Mouse (Mus musculus): Measurements from ENCODE around the gene Entpd4b. TPM values are rescaled to one million over a fixed set of nuclear protein-coding genes. Genes with fewer than 3 reads are reported as not detected.
"Not testable (repeated sequence)": the region's sequence is repeated elsewhere in the genome, so short reads cannot be mapped to it uniquely, and the experiment has no call there.

Entpd4b gene
- 13.6 and 13.9 TPM in 2 replicates for polyA plus RNA-seq (2015; fragmentation: Nextera tagmentation; extraction: Ambion mirVana)

GRCm38 (mm10) chr14:69555110-69555831 lies at the start of gene Entpd4b:
Gene Entpd4b, plus strand, starts transcription at chr14:69555424.
- H3K36me3 ChIP-seq, H3K9ac ChIP-seq, H3K27me3 ChIP-seq, H3K4me2 ChIP-seq, H3K9me3 ChIP-seq, H3K27ac ChIP-seq, H3K4me1 ChIP-seq, H3K4me3 ChIP-seq: not testable (repeated sequence)
- peak; percentile 93 for ATAC-seq (ENCODE audit: borderline replicate concordance, extremely low read depth, low FRiP score, low TSS enrichment)
- WGBS = no CpG with 5 or more reads among the region's 68 CpGs

GRCm38 (mm10) chr14:69507000-69507399 lies 48.2 kb upstream of the Entpd4b start:
- not testable (repeated sequence) for H3K9ac ChIP-seq; H3K27me3 ChIP-seq; H3K27ac ChIP-seq; H3K9me3 ChIP-seq; ATAC-seq (ENCODE audit: borderline replicate concordance, extremely low read depth, low FRiP score, low TSS enrichment); H3K4me3 ChIP-seq; H3K4me2 ChIP-seq; H3K4me1 ChIP-seq; H3K36me3 ChIP-seq
- WGBS = no CpG with 5 or more reads among the region's 1 CpGs

GRCm38 (mm10) chr14:69512449-69512848 lies 42.8 kb upstream of the Entpd4b start, which contains the start of gene Gm27179:
Gene Gm27179, minus strand, starts transcription at chr14:69512549.
- H3K4me1 ChIP-seq; H3K36me3 ChIP-seq; H3K27ac ChIP-seq; ATAC-seq (ENCODE audit: borderline replicate concordance, extremely low read depth, low FRiP score, low TSS enrichment); H3K4me2 ChIP-seq; H3K27me3 ChIP-seq; H3K4me3 ChIP-seq; H3K9me3 ChIP-seq; H3K9ac ChIP-seq: not testable (repeated sequence)
- no CpG with 5 or more reads among the region's 2 CpGs for WGBS

- H3K4me1 ChIP-seq; H3K4me2 ChIP-seq; H3K9ac ChIP-seq; H3K36me3 ChIP-seq; H3K27ac ChIP-seq; ATAC-seq (ENCODE audit: borderline replicate concordance, extremely low read depth, low FRiP score, low TSS enrichment); H3K27me3 ChIP-seq; H3K9me3 ChIP-seq; H3K4me3 ChIP-seq: not testable (repeated sequence)
- WGBS = no CpG with 5 or more reads among the region's 2 CpGs
Measured at GRCm38 (mm10) chr14:69520810-69521209, 34.4 kb upstream of the Entpd4b start.

GRCm38 (mm10) chr14:69523001-69523400 lies 32.2 kb upstream of the Entpd4b start:
- not testable (repeated sequence) for H3K4me2 ChIP-seq; H3K27me3 ChIP-seq; H3K9me3 ChIP-seq; H3K4me3 ChIP-seq; H3K4me1 ChIP-seq; H3K9ac ChIP-seq; H3K27ac ChIP-seq; H3K36me3 ChIP-seq; ATAC-seq (ENCODE audit: borderline replicate concordance, extremely low read depth, low FRiP score, low TSS enrichment)
- no CpG with 5 or more reads among the region's 1 CpGs for WGBS

- H3K4me2 ChIP-seq; H3K4me3 ChIP-seq; ATAC-seq (ENCODE audit: borderline replicate concordance, extremely low read depth, low FRiP score, low TSS enrichment); H3K9me3 ChIP-seq; H3K27me3 ChIP-seq; H3K4me1 ChIP-seq; H3K27ac ChIP-seq; H3K36me3 ChIP-seq; H3K9ac ChIP-seq: not testable (repeated sequence)
- no CpG with 5 or more reads among the region's 1 CpGs for WGBS
Measured at GRCm38 (mm10) chr14:69526202-69526601, 29.0 kb upstream of the Entpd4b start.

GRCm38 (mm10) chr14:69536539-69536938 lies 18.7 kb upstream of the Entpd4b start:
- not testable (repeated sequence) for H3K9me3 ChIP-seq; H3K27me3 ChIP-seq; H3K9ac ChIP-seq; ATAC-seq (ENCODE audit: borderline replicate concordance, extremely low read depth, low FRiP score, low TSS enrichment); H3K4me1 ChIP-seq; H3K4me3 ChIP-seq; H3K4me2 ChIP-seq; H3K27ac ChIP-seq; H3K36me3 ChIP-seq
- no CpG with 5 or more reads among the region's 7 CpGs for WGBS

GRCm38 (mm10) chr14:69540113-69540512 lies 15.1 kb upstream of the Entpd4b start:
- not testable (repeated sequence) for H3K9ac ChIP-seq, H3K27ac ChIP-seq, H3K4me3 ChIP-seq, H3K4me1 ChIP-seq, H3K27me3 ChIP-seq, H3K9me3 ChIP-seq, H3K36me3 ChIP-seq, H3K4me2 ChIP-seq
- no CpG with 5 or more reads among the region's 5 CpGs for WGBS
- peak; percentile 74; the same call in 1 of the 2 replicates for ATAC-seq (ENCODE audit: borderline replicate concordance, extremely low read depth, low FRiP score, low TSS enrichment)

GRCm38 (mm10) chr14:69542695-69543094 lies 12.5 kb upstream of the Entpd4b start:
- no CpG with 5 or more reads among the region's 7 CpGs for WGBS
- not testable (repeated sequence) for H3K4me2 ChIP-seq; H3K4me1 ChIP-seq; H3K27ac ChIP-seq; H3K9me3 ChIP-seq; H3K9ac ChIP-seq; H3K4me3 ChIP-seq; H3K36me3 ChIP-seq; ATAC-seq (ENCODE audit: borderline replicate concordance, extremely low read depth, low FRiP score, low TSS enrichment); H3K27me3 ChIP-seq

GRCm38 (mm10) chr14:69544033-69544432 lies 11.2 kb upstream of the Entpd4b start:
- H3K9ac ChIP-seq; H3K4me3 ChIP-seq; H3K27me3 ChIP-seq; H3K36me3 ChIP-seq; H3K9me3 ChIP-seq; H3K4me2 ChIP-seq; H3K27ac ChIP-seq; ATAC-seq (ENCODE audit: borderline replicate concordance, extremely low read depth, low FRiP score, low TSS enrichment); H3K4me1 ChIP-seq: not testable (repeated sequence)
- no CpG with 5 or more reads among the region's 7 CpGs for WGBS

GRCm38 (mm10) chr14:69545052-69545451 lies 10.2 kb upstream of the Entpd4b start:
- not testable (repeated sequence) for H3K36me3 ChIP-seq; H3K27me3 ChIP-seq; H3K9ac ChIP-seq; H3K27ac ChIP-seq; H3K4me1 ChIP-seq; H3K4me2 ChIP-seq; H3K9me3 ChIP-seq; ATAC-seq (ENCODE audit: borderline replicate concordance, extremely low read depth, low FRiP score, low TSS enrichment); H3K4me3 ChIP-seq
- WGBS = no CpG with 5 or more reads among the region's 2 CpGs

GRCm38 (mm10) chr14:69547310-69547709 lies 7.9 kb upstream of the Entpd4b start:
- not testable (repeated sequence) for H3K9me3 ChIP-seq; H3K9ac ChIP-seq; H3K27ac ChIP-seq; H3K4me3 ChIP-seq; H3K4me2 ChIP-seq; H3K36me3 ChIP-seq; H3K27me3 ChIP-seq; H3K4me1 ChIP-seq; ATAC-seq (ENCODE audit: borderline replicate concordance, extremely low read depth, low FRiP score, low TSS enrichment)
- WGBS = no CpG with 5 or more reads among the region's 4 CpGs

GRCm38 (mm10) chr14:69556820-69557219 lies 1.6 kb downstream of the Entpd4b start:
- H3K9ac ChIP-seq; H3K36me3 ChIP-seq; H3K4me2 ChIP-seq; H3K27me3 ChIP-seq; H3K4me1 ChIP-seq; ATAC-seq (ENCODE audit: borderline replicate concordance, extremely low read depth, low FRiP score, low TSS enrichment); H3K9me3 ChIP-seq; H3K27ac ChIP-seq; H3K4me3 ChIP-seq: not testable (repeated sequence)
- no CpG with 5 or more reads among the region's 8 CpGs for WGBS
